Mouse (Mus musculus) MEL (cell line): Measurements from ENCODE around the gene Gm21985. TPM values are rescaled to one million over a fixed set of nuclear protein-coding genes. Genes with fewer than 3 reads are reported as not detected.

Source experiments
- DNase-seq: peaks from one replicate; pipeline ENCODE4 v3.0.0; 2011; ENCODE audit warnings: low read depth, low spot score
- H3K27ac ChIP-seq: 2 replicates; pipeline ENCODE4 v1.5.1; 2012; ENCODE audit warnings: low read depth, mild to moderate bottlenecking, control low read depth, low read length, moderate library complexity; ENCODE audit not compliant: control insufficient read depth
- H3K27me3 ChIP-seq, 2 experiments: fragments of 150-350 bp in 1 of 2; sonication (generic) in 1 of 2; 2 replicates each; pipeline ENCODE4 v1.6.1; 2012; ENCODE audit warnings: low read length in 2 of 2, mild to moderate bottlenecking in 2 of 2, improper control_type of control experiment in 1 of 2, moderate library complexity in 1 of 2; ENCODE audit not compliant: insufficient read depth in 2 of 2, control insufficient read depth in 1 of 2
- H3K36me3 ChIP-seq, 2 experiments: 2 replicates each; pipeline ENCODE4 v1.6.1; 2012 to 2014; ENCODE audit warnings: low read length in 2 of 2, improper control_type of control experiment in 1 of 2, inconsistent platforms in 1 of 2, mild to moderate bottlenecking in 1 of 2; ENCODE audit not compliant: insufficient read depth in 2 of 2, control insufficient read depth in 1 of 2
- H3K4me1 ChIP-seq, 2 experiments: fragments of 150-350 bp in 1 of 2; sonication (generic) in 1 of 2; 2 replicates each; pipeline ENCODE4 v1.6.1; 2012; ENCODE audit warnings: low read length in 2 of 2, improper control_type of control experiment in 1 of 2, mild to moderate bottlenecking in 1 of 2; ENCODE audit not compliant: insufficient read depth in 2 of 2, control insufficient read depth in 1 of 2
- H3K4me3 ChIP-seq, 2 experiments: fragments of 150-350 bp in 1 of 2; sonication (generic) in 1 of 2; 2 replicates each; pipeline ENCODE4 v1.5.1; 2012; ENCODE audit warnings: low read depth in 2 of 2, low read length in 2 of 2, mild to moderate bottlenecking in 2 of 2, moderate library complexity in 2 of 2, control low read depth in 1 of 2, improper control_type of control experiment in 1 of 2; ENCODE audit not compliant: control insufficient read depth in 1 of 2, insufficient read depth in 1 of 2
- H3K79me2 ChIP-seq: 2 replicates; pipeline ENCODE4 v1.6.1; 2012; ENCODE audit warnings: mild to moderate bottlenecking, low read length, moderate library complexity; ENCODE audit not compliant: control insufficient read depth, poor library complexity, insufficient read depth
- H3K9ac ChIP-seq: 2 replicates; pipeline ENCODE4 v1.6.1; 2012; ENCODE audit warnings: low read depth, mild to moderate bottlenecking, control low read depth, low read length, moderate library complexity; ENCODE audit not compliant: control insufficient read depth, poor library complexity, severe bottlenecking
- H3K9me3 ChIP-seq: fragments of 150-350 bp; sonication (generic); replicated peaks from 2 replicates; pipeline ENCODE4 v1.6.1; 2012; ENCODE audit warnings: mild to moderate bottlenecking, low read length, improper control_type of control experiment, moderate library complexity; ENCODE audit not compliant: insufficient read depth
- BHLHE40 ChIP-seq: IDR thresholded peaks from 2 replicates; pipeline ENCODE4 v1.6.1; 2012; ENCODE audit warnings: low read depth, mild to moderate bottlenecking, inconsistent platforms, low read length, improper control_type of control experiment, borderline replicate concordance
- CHD2 ChIP-seq: IDR thresholded peaks from 2 replicates; pipeline ENCODE4 v1.6.1; 2011; ENCODE audit warnings: low read length, improper control_type of control experiment
- ELF1 ChIP-seq: IDR thresholded peaks from 2 replicates; pipeline ENCODE4 v1.6.1; 2014; ENCODE audit warnings: low read depth, mild to moderate bottlenecking, inconsistent platforms, low read length, improper control_type of control experiment, moderate library complexity
- ETS1 ChIP-seq: IDR thresholded peaks from 2 replicates; pipeline ENCODE4 v1.6.1; 2012; ENCODE audit warnings: low read depth, mild to moderate bottlenecking, inconsistent platforms, low read length, improper control_type of control experiment, moderate library complexity
- GATA1 ChIP-seq: IDR thresholded peaks from 2 replicates; pipeline ENCODE4 v1.6.1; 2011; ENCODE audit warnings: low read depth, low read length, improper control_type of control experiment
- JUND ChIP-seq: IDR thresholded peaks from 2 replicates; pipeline ENCODE4 v1.6.1; 2011; ENCODE audit warnings: low read depth, mild to moderate bottlenecking, improper control_type of control experiment, low read length
- MAFK ChIP-seq: IDR thresholded peaks from 2 replicates; pipeline ENCODE4 v1.6.1; 2011; ENCODE audit warnings: low read depth, mild to moderate bottlenecking, low read length, improper control_type of control experiment, borderline replicate concordance
- MAZ ChIP-seq: IDR thresholded peaks from 2 replicates; pipeline ENCODE4 v1.6.1; 2012; ENCODE audit warnings: low read depth, mild to moderate bottlenecking, inconsistent platforms, low read length, improper control_type of control experiment
- MEF2A ChIP-seq: IDR thresholded peaks from 2 replicates; pipeline ENCODE4 v1.6.1; 2014; ENCODE audit warnings: low read depth, mild to moderate bottlenecking, inconsistent platforms, low read length, improper control_type of control experiment; ENCODE audit not compliant: poor library complexity, insufficient replicate concordance, severe bottlenecking; ENCODE audit errors: extremely low read depth
- MXI1 ChIP-seq: IDR thresholded peaks from 2 replicates; pipeline ENCODE4 v1.6.1; 2011; ENCODE audit warnings: mild to moderate bottlenecking, low read depth, low read length, improper control_type of control experiment
- MYB ChIP-seq: IDR thresholded peaks from 2 replicates; pipeline ENCODE4 v1.6.1; 2011; ENCODE audit warnings: mild to moderate bottlenecking, low read depth, low read length, improper control_type of control experiment
- NELFE ChIP-seq: IDR thresholded peaks from 2 replicates; pipeline ENCODE4 v1.6.1; 2011; ENCODE audit warnings: low read depth, low read length, improper control_type of control experiment
- NRF1 ChIP-seq: IDR thresholded peaks from 2 replicates; pipeline ENCODE4 v1.6.1; 2014; ENCODE audit warnings: low read depth, mild to moderate bottlenecking, inconsistent platforms, low read length, improper control_type of control experiment, moderate library complexity; ENCODE audit not compliant: poor library complexity, insufficient read depth, severe bottlenecking
- POLR2A ChIP-seq, 2 experiments: IDR thresholded peaks; 2 replicates each; pipeline ENCODE4 v1.6.1; 2011 to 2012; ENCODE audit warnings: low read length in 2 of 2, mild to moderate bottlenecking in 2 of 2, control low read depth in 1 of 2, improper control_type of control experiment in 1 of 2, low read depth in 1 of 2, moderate library complexity in 1 of 2; ENCODE audit not compliant: control insufficient read depth in 1 of 2, insufficient read depth in 1 of 2, poor library complexity in 1 of 2
- SIN3A ChIP-seq: IDR thresholded peaks from 2 replicates; pipeline ENCODE4 v1.6.1; 2012; ENCODE audit warnings: low read length, improper control_type of control experiment, inconsistent platforms
- TBP ChIP-seq: IDR thresholded peaks from 2 replicates; pipeline ENCODE4 v1.8.0; 2011; ENCODE audit warnings: low read depth, low read length, improper control_type of control experiment
- USF1 ChIP-seq: IDR thresholded peaks from 2 replicates; pipeline ENCODE4 v1.6.1; 2014; ENCODE audit warnings: low read depth, mild to moderate bottlenecking, inconsistent platforms, low read length, improper control_type of control experiment, moderate library complexity
- USF2 ChIP-seq, 2 experiments: IDR thresholded peaks; 2 replicates each; pipeline ENCODE4 v1.6.1; 2011 to 2012; ENCODE audit warnings: improper control_type of control experiment in 2 of 2, low read length in 2 of 2, borderline replicate concordance in 1 of 2, inconsistent platforms in 1 of 2, low read depth in 1 of 2, mild to moderate bottlenecking in 1 of 2; ENCODE audit not compliant: insufficient read depth in 1 of 2
- ZC3H11A ChIP-seq: IDR thresholded peaks from 2 replicates; pipeline ENCODE4 v1.6.1; 2012; ENCODE audit warnings: low read depth, mild to moderate bottlenecking, inconsistent platforms, low read length, improper control_type of control experiment
- ZKSCAN1 ChIP-seq: IDR thresholded peaks from 2 replicates; pipeline ENCODE4 v1.6.1; 2012; ENCODE audit warnings: low read depth, mild to moderate bottlenecking, inconsistent platforms, low read length, improper control_type of control experiment, moderate library complexity
- ZNF384 ChIP-seq: IDR thresholded peaks from 2 replicates; pipeline ENCODE4 v1.6.1; 2012; ENCODE audit warnings: low read depth, mild to moderate bottlenecking, inconsistent platforms, low read length, improper control_type of control experiment
- polyA plus RNA-seq, 2 experiments: library from polyadenylated mRNA; stranded (reverse) in 1 of 2; unstranded in 1 of 2; fragments of >175 nt in 1 of 2; fragments of >200 nt in 1 of 2; gene quantifications; 2 replicates each; pipeline versions ENCODE4 v1.2.1 to v1.2.4; 2012; ENCODE audit warnings: low replicate concordance in 2 of 2, low read depth in 1 of 2; ENCODE audit not compliant: insufficient read length in 2 of 2, insufficient read depth in 1 of 2, missing spikeins in 1 of 2
- total RNA-seq: library from RNA; depleted of rRNA; stranded (reverse); fragments of 300-350 nt; gene quantifications from 2 replicates; pipeline ENCODE4 v1.2.3, GENCODE M21; 2012

The Gm21985 gene
- total and polyA plus RNA-seq, 3 experiments = 0.04 TPM; not detected in 2

- Histone ChIP-seq H3K27me3 (no peaks in the 10 kb centered on the region), H3K4me1 (peaks cover 6 to 18% of the 10 kb centered on the region in 2 experiments; a peak in 2 of 4 replicates), H3K79me2 (peaks cover 10% of the 10 kb centered on the region), H3K4me3 (no peak overlapping the region), H3K9ac (no peak overlapping the region), H3K9me3 (no peaks in the 10 kb centered on the region), H3K36me3 (peaks cover 2 to 18% of the 10 kb centered on the region in 2 experiments; a peak in 3 of 4 replicates), H3K27ac (no peak overlapping the region)
- no peak for DNase-seq
- TF ChIP-seq ZC3H11A (no peak), MAZ (no peak), NELFE (no peak), ZKSCAN1 (no peak), SIN3A (no peak), BHLHE40 (no peak), ZNF384 (no peak)
- TF ChIP-seq, all 39 proteins: peak for 0
Observed at GRCm38 (mm10) chr2:112289507-112289906, 23.4 kb downstream of the Gm21985 start.

GRCm38 (mm10) chr2:112292823-112293222, 26.7 kb downstream of the Gm21985 start:
- H3K27me3 ChIP-seq = no peaks in the 10 kb centered on the region
- no peak overlapping the region for H3K4me3 ChIP-seq
- peaks cover 0 to under 1% of the 10 kb centered on the region in 2 experiments; a peak in 1 of 4 replicates for H3K4me1 ChIP-seq
- no peak overlapping the region for H3K27ac ChIP-seq
- no peak overlapping the region for H3K9ac ChIP-seq
- TF ChIP-seq USF2 (IDR thresholded peaks at IDR 0.05; ENCODE audit: borderline replicate concordance in 1 of 2, insufficient read depth in 1 of 2, low read depth in 1 of 2, low read length in 2 of 2) = no peak
- no peak for TF ChIP-seq MAFK
- TF ChIP-seq GATA1 = no peak
- TF ChIP-seq ELF1 = no peak
- no peak for TF ChIP-seq ZC3H11A
- TF ChIP-seq NELFE = no peak
- TF ChIP-seq ETS1 = no peak
- no peak for TF ChIP-seq MAZ
- TF ChIP-seq POLR2A (IDR thresholded peaks at IDR 0.05; ENCODE audit: control insufficient read depth in 1 of 2, insufficient read depth in 1 of 2, low read depth in 1 of 2, low read length in 2 of 2, poor library complexity in 1 of 2) = no peak
- TF ChIP-seq TBP = no peak
- TF ChIP-seq MXI1 = no peak
- no peak for TF ChIP-seq ZNF384
- TF ChIP-seq JUND = no peak
- TF ChIP-seq USF1 = no peak
- TF ChIP-seq CHD2 = no peak
- TF ChIP-seq MEF2A = no peak
- TF ChIP-seq MYB = no peak
- TF ChIP-seq NRF1 = no peak
- DNase-seq = no peak
- peaks cover 2% of the 10 kb centered on the region; the same call in 1 of the 2 replicates for H3K79me2 ChIP-seq
- peaks cover 2 to 8% of the 10 kb centered on the region in 2 experiments; a peak in 3 of 4 replicates for H3K36me3 ChIP-seq
- H3K9me3 ChIP-seq = no peaks in the 10 kb centered on the region
